Mouse (Mus musculus): Measurements from ENCODE around the gene Rnls.

- no peak for TF ChIP-seq CTCF (IDR thresholded peaks at IDR 0.05; ENCODE audit: borderline replicate concordance, control insufficient read depth, extremely low read depth, insufficient read depth, low read length, poor library complexity)
- no peak for TF ChIP-seq POLR2A (IDR thresholded peaks at IDR 0.05; ENCODE audit: control insufficient read depth, extremely low read depth, insufficient read depth, low read length, poor library complexity)
Measured at GRCm38 (mm10) chr19:33169881-33170280, 222.2 kb downstream of the Rnls start.
